Mouse (Mus musculus) embryonic fibroblast, embryonic 13.5 days (primary cell): Measurements from ENCODE around the gene Smg6.

ENCODE experiments used
- CTCF ChIP-seq: IDR thresholded peaks from 2 replicates; pipeline ENCODE4 v1.5.1; 2011; ENCODE audit warnings: mild to moderate bottlenecking, control low read depth, low read length, moderate library complexity, borderline replicate concordance; ENCODE audit not compliant: insufficient read depth
- POLR2A ChIP-seq: IDR thresholded peaks from 2 replicates; pipeline ENCODE4 v1.6.1; 2011; ENCODE audit warnings: low read depth, mild to moderate bottlenecking, control low read depth, low read length, moderate library complexity

DNA sequence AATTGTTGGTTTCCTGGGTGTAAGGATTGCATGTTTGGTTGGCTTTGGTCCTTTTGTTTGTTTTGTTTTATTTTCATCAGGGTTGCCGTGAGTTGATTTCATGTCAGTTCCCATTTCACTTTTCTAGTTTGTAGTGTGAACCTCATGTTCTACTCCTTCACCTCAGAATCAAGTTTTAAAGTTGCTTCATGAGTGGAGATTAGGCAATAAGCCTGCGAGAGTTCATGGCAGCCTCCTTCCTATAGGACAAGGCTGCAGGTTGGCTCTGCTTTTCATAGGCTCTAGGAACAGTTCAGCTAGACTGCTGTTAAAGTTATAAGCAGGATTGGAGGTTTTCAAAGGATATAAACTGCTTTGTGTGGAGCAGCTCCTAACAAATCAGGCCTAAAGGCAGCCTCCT, 33.9 kb downstream of the Smg6 start:
- TF ChIP-seq CTCF (no peak), POLR2A (no peak)
